Mouse (Mus musculus): ENCODE measurements around the gene Ftsj3. TPM values are rescaled to one million over a fixed set of nuclear protein-coding genes. Genes with fewer than 3 reads are reported as not detected.

The Ftsj3 gene
- polyA plus RNA-seq, 1 experiment from 2014 or later, result 50.2 TPM

DNA sequence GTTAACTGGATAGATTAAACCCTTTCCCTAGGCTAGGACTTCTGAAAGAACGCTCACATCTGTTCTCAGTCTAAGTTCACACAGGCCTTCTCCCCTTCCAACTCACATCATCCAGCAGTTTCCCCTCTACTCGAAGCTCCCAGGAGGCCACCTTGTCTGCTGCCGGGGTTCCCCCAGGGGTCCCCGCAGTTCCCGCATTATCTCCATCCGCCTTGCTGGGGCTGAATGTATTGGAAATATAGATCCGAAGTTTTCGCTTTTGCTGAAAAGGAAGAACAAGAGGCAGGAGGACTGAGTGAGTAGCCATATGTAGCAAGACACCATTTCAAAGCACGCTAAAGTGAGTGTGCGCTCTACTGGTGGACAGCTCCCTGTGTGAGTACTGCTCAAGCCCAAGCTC is 10.6 kb upstream of the Ftsj3 start:
- no peak overlapping the region for H3K4me2 ChIP-seq (replicated peaks; ENCODE audit: low read depth, low read length)
- peaks cover 56% of the 10 kb centered on the region for H3K36me3 ChIP-seq (ENCODE audit: control insufficient read depth, insufficient read depth, low read length)
- H3K4me3 ChIP-seq (ENCODE audit: low read depth, low read length), result no peak overlapping the region
- H3K4me1 ChIP-seq (ENCODE audit: control insufficient read depth, insufficient read depth, low read length), result peaks cover 36% of the 10 kb centered on the region
- H3K9me3 ChIP-seq (ENCODE audit: control insufficient read depth, low read depth, low read length), result no peaks in the 10 kb centered on the region
- no peak for ATAC-seq (ENCODE audit: insufficient number of reproducible peaks, insufficient read depth, low FRiP score, low read depth)
- H3K27ac ChIP-seq (ENCODE audit: low read length), result no peak overlapping the region
- no peaks in the 10 kb centered on the region for H3K27me3 ChIP-seq (ENCODE audit: control insufficient read depth, insufficient read depth, low read length)
- WGBS, result 90% methylated on average over 10 of the region's 10 CpGs
- H3K9ac ChIP-seq (replicated peaks; ENCODE audit: low read depth, low read length), result no peak overlapping the region

DNA sequence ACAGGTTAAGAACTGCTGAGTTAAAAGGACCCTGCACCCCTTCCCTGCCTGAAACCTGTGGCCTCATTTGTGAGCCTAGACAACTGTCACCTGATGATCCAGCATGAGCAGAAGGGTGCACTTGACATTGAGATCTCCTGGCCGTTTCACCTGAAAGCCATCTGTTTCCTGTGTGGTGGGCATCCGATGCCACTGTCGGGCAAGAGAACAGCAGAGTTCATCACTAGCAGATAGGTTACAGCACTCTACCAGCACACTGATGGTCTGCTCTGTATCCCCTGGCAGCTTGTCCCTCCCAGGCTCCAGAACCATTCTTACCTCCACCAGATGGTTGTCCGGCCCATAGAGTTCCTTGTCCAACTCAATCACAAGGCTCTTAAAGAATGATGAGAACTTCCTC is 9.7 kb upstream of the Ftsj3 start:
- peaks cover 29% of the 10 kb centered on the region for H3K4me1 ChIP-seq (ENCODE audit: control insufficient read depth, insufficient read depth, low read length)
- H3K27ac ChIP-seq (ENCODE audit: low read length), result no peak overlapping the region
- H3K36me3 ChIP-seq (ENCODE audit: control insufficient read depth, insufficient read depth, low read length), result peaks cover 61% of the 10 kb centered on the region
- no peaks in the 10 kb centered on the region for H3K27me3 ChIP-seq (ENCODE audit: control insufficient read depth, insufficient read depth, low read length)
- ATAC-seq (ENCODE audit: insufficient number of reproducible peaks, insufficient read depth, low FRiP score, low read depth), result no peak
- 91% methylated on average over 4 of the region's 4 CpGs for WGBS
- H3K9ac ChIP-seq (replicated peaks; ENCODE audit: low read depth, low read length), result no peak overlapping the region
- H3K4me2 ChIP-seq (replicated peaks; ENCODE audit: low read depth, low read length), result no peak overlapping the region
- H3K9me3 ChIP-seq (ENCODE audit: control insufficient read depth, low read depth, low read length), result no peaks in the 10 kb centered on the region
- no peak overlapping the region for H3K4me3 ChIP-seq (ENCODE audit: low read depth, low read length)

DNA sequence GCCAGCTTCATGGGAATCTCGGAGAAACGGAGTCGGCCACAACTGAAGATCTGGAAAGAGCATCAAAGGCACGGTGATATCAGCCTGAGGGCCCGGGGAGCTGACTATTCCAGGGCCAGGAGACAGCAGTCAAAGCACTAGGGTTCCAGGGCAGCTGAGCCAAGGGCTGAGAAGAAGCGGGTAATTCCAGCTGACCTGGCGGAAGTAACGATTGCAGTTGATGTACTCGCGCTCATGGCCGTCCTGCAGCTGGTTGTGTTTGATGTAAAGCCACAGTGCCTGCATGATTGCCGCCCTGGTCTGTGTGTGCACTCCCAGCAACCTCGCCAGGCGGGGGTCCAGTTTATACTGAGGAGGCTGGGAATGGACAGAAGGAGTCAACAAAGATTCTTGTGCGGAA is 9.1 kb upstream of the Ftsj3 start:
- no peak overlapping the region for H3K4me2 ChIP-seq (replicated peaks; ENCODE audit: low read depth, low read length)
- no peak for ATAC-seq (ENCODE audit: insufficient number of reproducible peaks, insufficient read depth, low FRiP score, low read depth)
- no peak overlapping the region for H3K4me3 ChIP-seq (ENCODE audit: low read depth, low read length)
- H3K36me3 ChIP-seq (ENCODE audit: control insufficient read depth, insufficient read depth, low read length), result peaks cover 61% of the 10 kb centered on the region
- no peaks in the 10 kb centered on the region for H3K27me3 ChIP-seq (ENCODE audit: control insufficient read depth, insufficient read depth, low read length)
- no peaks in the 10 kb centered on the region for H3K9me3 ChIP-seq (ENCODE audit: control insufficient read depth, low read depth, low read length)
- no peak overlapping the region for H3K9ac ChIP-seq (replicated peaks; ENCODE audit: low read depth, low read length)
- no peak overlapping the region for H3K27ac ChIP-seq (ENCODE audit: low read length)
- peaks cover 25% of the 10 kb centered on the region for H3K4me1 ChIP-seq (ENCODE audit: control insufficient read depth, insufficient read depth, low read length)
- WGBS, result 87% methylated on average over 15 of the region's 15 CpGs

DNA sequence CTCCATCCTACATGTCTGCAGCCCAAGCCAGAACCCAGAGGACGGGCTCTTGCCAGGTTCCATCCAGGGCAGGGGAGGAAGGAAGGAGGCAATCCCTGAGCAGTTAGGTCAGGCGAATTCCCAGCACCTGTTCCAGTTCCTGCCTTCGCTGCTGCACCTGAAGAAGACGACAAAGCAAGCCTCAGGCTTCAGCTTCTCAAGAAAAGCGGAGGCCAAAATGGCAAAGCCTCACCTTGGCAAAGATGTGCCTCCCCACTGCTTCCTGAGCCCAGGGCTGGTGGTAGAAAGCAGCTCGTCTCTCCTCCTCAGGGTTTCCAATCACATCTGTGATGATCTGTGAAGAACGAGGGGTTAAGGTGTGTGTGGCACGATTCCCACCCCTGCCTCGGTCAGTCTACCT is 8.1 kb upstream of the Ftsj3 start:
- H3K4me1 ChIP-seq (ENCODE audit: control insufficient read depth, insufficient read depth, low read length), result peaks cover 18% of the 10 kb centered on the region
- peaks cover 67% of the 10 kb centered on the region for H3K36me3 ChIP-seq (ENCODE audit: control insufficient read depth, insufficient read depth, low read length)
- no peak overlapping the region for H3K4me2 ChIP-seq (replicated peaks; ENCODE audit: low read depth, low read length)
- no peaks in the 10 kb centered on the region for H3K9me3 ChIP-seq (ENCODE audit: control insufficient read depth, low read depth, low read length)
- H3K9ac ChIP-seq (replicated peaks; ENCODE audit: low read depth, low read length), result no peak overlapping the region
- no peak for ATAC-seq (ENCODE audit: insufficient number of reproducible peaks, insufficient read depth, low FRiP score, low read depth)
- 91% methylated on average over 9 of the region's 9 CpGs for WGBS
- no peak overlapping the region for H3K4me3 ChIP-seq (ENCODE audit: low read depth, low read length)
- H3K27me3 ChIP-seq (ENCODE audit: control insufficient read depth, insufficient read depth, low read length), result no peaks in the 10 kb centered on the region
- no peak overlapping the region for H3K27ac ChIP-seq (ENCODE audit: low read length)

DNA sequence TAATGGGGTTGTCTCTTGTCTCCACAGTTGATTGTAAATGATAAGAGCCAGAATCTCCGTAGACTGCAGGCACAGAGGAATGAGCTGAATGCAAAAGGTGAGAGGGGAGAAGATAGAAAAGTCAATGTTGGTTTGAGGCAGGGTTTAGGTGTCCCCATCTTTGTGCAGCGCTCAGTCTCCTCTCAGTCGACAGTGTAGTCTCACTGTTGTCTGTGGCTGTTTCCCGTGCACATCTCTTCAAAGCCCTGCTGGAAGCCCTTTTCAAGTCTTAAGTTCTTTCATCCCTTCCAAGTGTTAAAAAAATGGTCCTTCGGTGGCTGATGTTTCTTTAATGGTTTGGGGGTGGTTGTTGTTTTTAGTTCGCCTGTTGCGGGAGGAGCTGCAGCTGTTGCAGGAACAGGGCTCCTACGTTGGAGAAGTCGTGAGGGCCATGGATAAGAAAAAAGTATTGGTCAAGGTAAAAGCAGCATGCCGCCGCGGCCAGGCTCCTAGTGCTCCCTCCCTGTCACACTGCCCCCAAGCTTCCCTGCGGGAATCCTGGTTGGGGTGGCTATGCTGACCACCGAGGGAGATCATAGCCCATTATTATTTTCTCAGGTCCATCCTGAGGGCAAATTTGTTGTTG is 5.1 kb upstream of the Ftsj3 start:
- no peak for ATAC-seq (ENCODE audit: insufficient number of reproducible peaks, insufficient read depth, low FRiP score, low read depth)
- H3K36me3 ChIP-seq (ENCODE audit: control insufficient read depth, insufficient read depth, low read length), result peaks cover 63% of the 10 kb centered on the region
- 77% methylated on average over 14 of the region's 14 CpGs for WGBS

DNA sequence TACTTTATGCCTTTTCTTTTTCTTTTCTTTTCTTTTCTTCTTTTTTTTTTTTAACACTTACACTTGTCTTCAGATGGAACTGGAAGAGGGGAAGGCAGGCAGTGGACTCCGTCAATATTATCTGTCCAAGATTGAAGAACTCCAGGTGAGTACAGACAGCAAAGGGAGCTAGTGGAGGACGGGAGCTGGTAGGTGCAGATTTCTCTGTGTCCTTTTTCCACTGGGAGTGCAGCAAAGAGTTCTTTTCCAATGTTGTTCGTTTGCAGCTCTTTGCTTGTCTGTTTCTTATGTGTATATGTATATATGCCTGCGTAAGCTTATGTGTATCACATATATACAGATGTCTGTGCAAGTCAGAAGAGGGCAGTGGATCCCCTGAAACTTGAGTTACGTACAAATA is 896 bp upstream of the Ftsj3 start:
- ATAC-seq (ENCODE audit: insufficient number of reproducible peaks, insufficient read depth, low FRiP score, low read depth), result no peak
- Histone ChIP-seq H3K36me3 (ENCODE audit: control insufficient read depth, insufficient read depth, low read length) (peaks cover 39% of the 10 kb centered on the region), H3K27me3 (ENCODE audit: control insufficient read depth, insufficient read depth, low read length) (no peaks in the 10 kb centered on the region), H3K9ac (replicated peaks; ENCODE audit: low read depth, low read length) (peak overlapping the region; percentile 73; the same call in 1 of the 2 replicates), H3K4me3 (ENCODE audit: low read depth, low read length) (peak overlapping the region; percentile 77), H3K9me3 (ENCODE audit: control insufficient read depth, low read depth, low read length) (no peaks in the 10 kb centered on the region), H3K27ac (ENCODE audit: low read length) (no peak overlapping the region; the same call in 1 of the 2 replicates), H3K4me2 (replicated peaks; ENCODE audit: low read depth, low read length) (peak overlapping the region; percentile 94), H3K4me1 (ENCODE audit: control insufficient read depth, insufficient read depth, low read length) (peaks cover 17% of the 10 kb centered on the region)
- WGBS, result 55% methylated on average over 5 of the region's 5 CpGs

More for the DNA sequence above, 5.1 kb upstream of the Ftsj3 start:
- Histone ChIP-seq H3K4me1 (ENCODE audit: control insufficient read depth, insufficient read depth, low read length) (peaks cover 11% of the 10 kb centered on the region; the same call in 1 of the 2 replicates), H3K4me3 (ENCODE audit: low read depth, low read length) (no peak overlapping the region), H3K27ac (ENCODE audit: low read length) (no peak overlapping the region), H3K27me3 (ENCODE audit: control insufficient read depth, insufficient read depth, low read length) (no peaks in the 10 kb centered on the region), H3K4me2 (replicated peaks; ENCODE audit: low read depth, low read length) (no peak overlapping the region), H3K9ac (replicated peaks; ENCODE audit: low read depth, low read length) (no peak overlapping the region), H3K9me3 (ENCODE audit: control insufficient read depth, low read depth, low read length) (no peaks in the 10 kb centered on the region)

DNA sequence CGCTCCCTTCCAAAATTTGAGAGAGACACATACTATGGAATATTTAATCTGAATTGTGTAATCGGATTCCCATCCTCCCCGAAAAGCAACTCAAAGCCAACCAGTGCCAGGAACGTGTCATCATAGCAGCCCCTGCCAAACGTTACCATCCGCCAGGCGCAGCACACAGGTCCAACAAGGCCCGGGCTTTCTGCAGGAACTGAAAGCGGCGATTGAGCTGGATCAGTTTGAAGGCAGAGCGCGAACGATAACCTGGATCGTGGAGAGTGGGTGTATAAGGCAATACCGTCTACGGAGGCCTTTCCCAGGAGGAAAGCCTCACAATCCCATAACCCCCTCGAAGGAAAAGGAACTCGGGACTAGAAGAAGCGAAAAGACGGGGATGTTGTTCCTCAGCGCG is 705 bp downstream of the Ftsj3 start:
- Histone ChIP-seq H3K36me3 (ENCODE audit: control insufficient read depth, insufficient read depth, low read length) (peaks cover 47% of the 10 kb centered on the region), H3K27ac (ENCODE audit: low read length) (peak overlapping the region; percentile 67; the same call in 1 of the 2 replicates), H3K27me3 (ENCODE audit: control insufficient read depth, insufficient read depth, low read length) (no peaks in the 10 kb centered on the region), H3K9ac (replicated peaks; ENCODE audit: low read depth, low read length) (peak overlapping the region; percentile 73), H3K4me3 (ENCODE audit: low read depth, low read length) (peak overlapping the region; percentile 77), H3K9me3 (ENCODE audit: control insufficient read depth, low read depth, low read length) (no peaks in the 10 kb centered on the region), H3K4me1 (ENCODE audit: control insufficient read depth, insufficient read depth, low read length) (peaks cover 17% of the 10 kb centered on the region), H3K4me2 (replicated peaks; ENCODE audit: low read depth, low read length) (peak overlapping the region; percentile 94)
- no peak for ATAC-seq (ENCODE audit: insufficient number of reproducible peaks, insufficient read depth, low FRiP score, low read depth)
- 2% methylated on average over 22 of the region's 22 CpGs for WGBS

DNA sequence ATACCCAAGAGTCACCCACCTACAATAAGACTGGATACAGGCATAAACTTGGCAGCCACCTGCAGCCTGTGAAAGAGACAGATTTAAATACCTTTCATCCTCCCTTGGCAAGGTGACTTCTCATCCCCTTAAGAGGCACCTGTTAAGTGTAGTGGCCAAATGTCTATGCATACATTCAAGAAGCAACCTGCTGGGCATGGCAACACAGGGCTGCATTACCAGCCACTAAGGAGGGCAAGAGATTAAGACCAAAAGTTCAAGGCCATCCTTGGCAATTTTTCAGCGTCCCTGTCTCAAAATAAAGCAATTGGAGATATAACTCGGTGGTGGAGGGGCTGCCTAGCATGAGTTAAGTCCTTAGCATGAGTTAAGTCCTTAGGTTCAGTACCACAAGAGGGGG is 1.1 kb downstream of the Ftsj3 start:
- no peaks in the 10 kb centered on the region for H3K9me3 ChIP-seq (ENCODE audit: control insufficient read depth, low read depth, low read length)
- peak overlapping the region; percentile 77 for H3K4me3 ChIP-seq (ENCODE audit: low read depth, low read length)
- WGBS, result 16% methylated on average over 2 of the region's 2 CpGs
- peaks cover 51% of the 10 kb centered on the region for H3K36me3 ChIP-seq (ENCODE audit: control insufficient read depth, insufficient read depth, low read length)
- peak overlapping the region; percentile 94 for H3K4me2 ChIP-seq (replicated peaks; ENCODE audit: low read depth, low read length)
- H3K9ac ChIP-seq (replicated peaks; ENCODE audit: low read depth, low read length), result peak overlapping the region; percentile 73
- no peak overlapping the region for H3K27ac ChIP-seq (ENCODE audit: low read length)
- no peak for ATAC-seq (ENCODE audit: insufficient number of reproducible peaks, insufficient read depth, low FRiP score, low read depth)
- no peaks in the 10 kb centered on the region for H3K27me3 ChIP-seq (ENCODE audit: control insufficient read depth, insufficient read depth, low read length)
- H3K4me1 ChIP-seq (ENCODE audit: control insufficient read depth, insufficient read depth, low read length), result peaks cover 17% of the 10 kb centered on the region

DNA sequence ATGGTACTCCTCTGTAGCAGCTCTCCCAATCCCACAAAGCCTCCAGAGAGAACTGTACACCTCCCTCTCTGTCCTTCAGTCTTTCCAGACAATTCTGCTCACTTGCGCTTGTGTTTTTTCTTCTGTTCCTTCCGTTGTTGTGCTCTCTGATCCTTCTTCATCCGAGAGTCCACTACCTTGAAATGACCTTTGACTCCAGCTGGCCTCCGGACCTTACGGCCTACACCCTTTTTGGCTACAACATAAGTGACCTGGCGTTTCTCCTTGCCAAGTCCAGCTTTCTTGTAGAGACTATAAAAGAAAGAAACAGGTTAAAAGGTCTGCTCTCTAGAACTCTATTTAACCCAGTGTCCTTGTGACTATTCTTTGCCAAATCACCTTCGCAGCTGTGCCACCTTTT is 6.6 kb downstream of the Ftsj3 start:
- Histone ChIP-seq H3K27me3 (ENCODE audit: control insufficient read depth, insufficient read depth, low read length) (no peaks in the 10 kb centered on the region), H3K4me3 (ENCODE audit: low read depth, low read length) (no peak overlapping the region), H3K27ac (ENCODE audit: low read length) (no peak overlapping the region), H3K9ac (replicated peaks; ENCODE audit: low read depth, low read length) (no peak overlapping the region), H3K9me3 (ENCODE audit: control insufficient read depth, low read depth, low read length) (peaks cover 4% of the 10 kb centered on the region; the same call in 1 of the 2 replicates), H3K4me2 (replicated peaks; ENCODE audit: low read depth, low read length) (no peak overlapping the region), H3K4me1 (ENCODE audit: control insufficient read depth, insufficient read depth, low read length) (no peaks in the 10 kb centered on the region), H3K36me3 (ENCODE audit: control insufficient read depth, insufficient read depth, low read length) (peaks cover 87% of the 10 kb centered on the region)
- no peak for ATAC-seq (ENCODE audit: insufficient number of reproducible peaks, insufficient read depth, low FRiP score, low read depth)
- 87% methylated on average over 7 of the region's 7 CpGs for WGBS

Data from stomach, embryonic 14.5 days (tissue).